Mouse (Mus musculus): ENCODE measurements at regions not wholly inside any gene's neighbourhood (a gene's known extent, or its start where the extent isn't known, plus 50 kb on each side); places are given as distances from the start of the nearest gene placed in this dataset.
"Not testable (repeated sequence)": the region's sequence is repeated elsewhere in the genome, so short reads cannot be mapped to it uniquely, and the experiment has no call there.

DNA sequence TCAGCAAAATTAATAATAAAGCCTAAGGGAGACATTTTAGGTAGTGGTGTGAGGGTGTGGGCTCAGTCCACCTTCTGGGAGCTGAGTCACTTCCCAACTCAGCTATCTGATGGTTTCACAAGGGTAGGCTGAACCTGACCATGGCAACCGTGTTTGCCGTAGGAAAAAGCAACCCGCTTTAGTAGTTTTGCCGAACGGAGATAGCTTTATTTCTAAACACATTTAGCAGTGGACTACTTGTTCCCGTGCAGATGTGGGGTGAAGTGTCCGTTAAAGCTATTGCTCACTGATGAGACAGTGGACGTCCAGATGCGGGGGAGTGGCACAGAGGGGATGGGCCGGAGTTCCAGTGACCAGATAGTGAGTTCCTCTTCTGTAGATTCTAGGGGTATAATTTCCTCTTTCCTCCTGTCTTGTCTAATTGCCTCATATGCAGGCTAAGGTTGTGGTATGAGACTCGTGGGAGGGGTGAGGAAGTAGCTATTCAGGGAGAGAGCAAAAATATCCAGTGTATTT lies 89.7 kb downstream of the Cd24a start:
- no peak for TF ChIP-seq CTCF (IDR thresholded peaks at IDR 0.05)
- Histone ChIP-seq H3K27me3 (ENCODE audit: insufficient read depth, low read length) (no peaks in the 10 kb centered on the region), H3K27ac (ENCODE audit: low read depth, low read length) (no peak overlapping the region), H3K36me3 (ENCODE audit: insufficient read depth, low read length) (no peaks in the 10 kb centered on the region), H3K9ac (replicated peaks; ENCODE audit: low read length, poor library complexity, severe bottlenecking) (no peak overlapping the region), H3K4me1 (ENCODE audit: insufficient read depth, low read length) (no peaks in the 10 kb centered on the region), H3K9me3 (ENCODE audit: low read length) (no peaks in the 10 kb centered on the region), H3K4me2 (ENCODE audit: low read depth, low read length, poor library complexity, severe bottlenecking) (no peak overlapping the region), H3K4me3 (ENCODE audit: low read depth, low read length) (no peak overlapping the region)
- ATAC-seq (ENCODE audit: low FRiP score) = no peak
- DNase-seq (ENCODE audit: low spot score) = no peak
- 85% methylated on average over 11 of the region's 11 CpGs for WGBS

DNA sequence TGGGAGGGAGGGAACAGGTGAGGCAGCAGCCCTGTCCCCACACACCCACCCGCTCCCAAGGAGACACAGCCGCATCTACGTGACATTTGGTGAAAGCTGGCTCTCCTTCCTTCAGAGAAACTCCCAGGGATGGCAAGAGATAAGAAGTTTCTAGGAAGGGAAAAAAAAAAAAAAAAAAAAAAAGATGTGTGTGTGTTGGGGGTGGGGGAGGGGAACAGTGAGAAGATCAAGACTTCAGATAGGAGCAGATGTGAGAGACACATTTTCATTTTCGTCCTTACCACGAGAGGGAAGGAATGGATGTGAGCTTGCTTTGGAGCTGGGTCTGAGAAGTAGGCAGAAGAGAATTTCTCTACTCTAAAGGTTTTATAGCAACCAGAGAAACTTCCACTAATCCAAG lies 91.4 kb downstream of the Cd24a start:
- H3K9me3 ChIP-seq (ENCODE audit: low read length) = no peaks in the 10 kb centered on the region
- TF ChIP-seq CTCF (IDR thresholded peaks at IDR 0.05) = no peak
- no peak overlapping the region for H3K27ac ChIP-seq (ENCODE audit: low read depth, low read length)
- H3K27me3 ChIP-seq (ENCODE audit: insufficient read depth, low read length) = no peaks in the 10 kb centered on the region
- no peak overlapping the region for H3K4me3 ChIP-seq (ENCODE audit: low read depth, low read length)
- no peak for ATAC-seq (ENCODE audit: low FRiP score)
- no peaks in the 10 kb centered on the region for H3K4me1 ChIP-seq (ENCODE audit: insufficient read depth, low read length)
- no peaks in the 10 kb centered on the region for H3K36me3 ChIP-seq (ENCODE audit: insufficient read depth, low read length)
- H3K9ac ChIP-seq (replicated peaks; ENCODE audit: low read length, poor library complexity, severe bottlenecking) = no peak overlapping the region
- no peak for DNase-seq (ENCODE audit: low spot score)
- 84% methylated on average over 5 of the region's 5 CpGs for WGBS
- no peak overlapping the region for H3K4me2 ChIP-seq (ENCODE audit: low read depth, low read length, poor library complexity, severe bottlenecking)

DNA sequence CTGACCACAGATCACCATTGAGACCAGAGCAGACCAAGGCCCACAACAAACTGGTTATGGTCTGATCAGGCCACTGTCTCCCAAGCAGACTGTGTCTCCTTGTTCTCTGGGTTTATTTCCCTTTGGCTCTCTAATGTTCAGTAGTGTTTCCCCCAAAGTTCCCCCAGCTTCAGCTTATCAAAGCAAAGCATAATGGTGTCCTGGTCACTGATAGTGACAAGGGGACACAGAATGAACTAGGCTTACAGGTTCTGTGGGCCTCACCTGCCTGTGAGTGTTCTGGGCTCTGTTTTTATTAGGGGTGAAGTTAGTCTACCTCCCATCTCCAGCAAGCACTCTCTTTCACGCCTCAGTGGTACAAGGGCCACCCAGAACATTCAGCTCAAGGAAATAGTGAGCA lies 92.7 kb downstream of the Cd24a start:
- ATAC-seq (ENCODE audit: low FRiP score) (no peak), DNase-seq (ENCODE audit: low spot score) (no peak)
- H3K4me3 ChIP-seq (ENCODE audit: low read depth, low read length) = no peak overlapping the region
- no peak overlapping the region for H3K27ac ChIP-seq (ENCODE audit: low read depth, low read length)
- H3K36me3 ChIP-seq (ENCODE audit: insufficient read depth, low read length) = no peaks in the 10 kb centered on the region
- no peak overlapping the region for H3K9ac ChIP-seq (replicated peaks; ENCODE audit: low read length, poor library complexity, severe bottlenecking)
- H3K9me3 ChIP-seq (ENCODE audit: low read length) = no peaks in the 10 kb centered on the region
- H3K4me2 ChIP-seq (ENCODE audit: low read depth, low read length, poor library complexity, severe bottlenecking) = no peak overlapping the region
- no peaks in the 10 kb centered on the region for H3K4me1 ChIP-seq (ENCODE audit: insufficient read depth, low read length)
- 81% methylated on average over 1 of the region's 1 CpGs for WGBS
- H3K27me3 ChIP-seq (ENCODE audit: insufficient read depth, low read length) = no peaks in the 10 kb centered on the region
- TF ChIP-seq CTCF (IDR thresholded peaks at IDR 0.05) = no peak

DNA sequence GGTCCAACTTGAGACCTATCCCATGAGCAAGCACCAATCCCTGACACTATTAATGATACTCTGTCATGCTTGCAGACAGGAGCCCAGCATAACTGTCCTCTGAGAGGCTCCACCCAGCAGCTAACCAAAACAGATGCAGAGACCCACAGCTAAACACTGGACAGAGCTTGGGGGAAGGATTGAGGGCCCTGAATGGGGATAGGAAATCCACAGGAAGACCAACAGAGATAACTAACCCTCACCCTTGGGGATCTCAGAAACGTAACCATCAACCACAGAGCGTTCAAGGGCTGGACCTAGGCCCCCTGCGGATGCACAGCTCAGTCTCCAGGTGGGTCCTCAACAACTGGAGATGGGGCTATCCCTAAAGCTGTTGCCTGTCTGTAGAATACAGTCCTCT lies 93.7 kb downstream of the Cd24a start:
- 86% methylated on average over 3 of the region's 3 CpGs for WGBS
- no peak overlapping the region for H3K4me2 ChIP-seq (ENCODE audit: low read depth, low read length, poor library complexity, severe bottlenecking)
- no peak overlapping the region for H3K4me3 ChIP-seq (ENCODE audit: low read depth, low read length)
- H3K36me3 ChIP-seq (ENCODE audit: insufficient read depth, low read length) = no peaks in the 10 kb centered on the region
- H3K9me3 ChIP-seq (ENCODE audit: low read length) = no peaks in the 10 kb centered on the region
- no peak overlapping the region for H3K9ac ChIP-seq (replicated peaks; ENCODE audit: low read length, poor library complexity, severe bottlenecking)
- H3K27me3 ChIP-seq (ENCODE audit: insufficient read depth, low read length) = no peaks in the 10 kb centered on the region
- ATAC-seq (ENCODE audit: low FRiP score) (no peak), DNase-seq (ENCODE audit: low spot score) (no peak)
- H3K4me1 ChIP-seq (ENCODE audit: insufficient read depth, low read length) = no peaks in the 10 kb centered on the region
- H3K27ac ChIP-seq (ENCODE audit: low read depth, low read length) = no peak overlapping the region
- no peak for TF ChIP-seq CTCF (IDR thresholded peaks at IDR 0.05)

DNA sequence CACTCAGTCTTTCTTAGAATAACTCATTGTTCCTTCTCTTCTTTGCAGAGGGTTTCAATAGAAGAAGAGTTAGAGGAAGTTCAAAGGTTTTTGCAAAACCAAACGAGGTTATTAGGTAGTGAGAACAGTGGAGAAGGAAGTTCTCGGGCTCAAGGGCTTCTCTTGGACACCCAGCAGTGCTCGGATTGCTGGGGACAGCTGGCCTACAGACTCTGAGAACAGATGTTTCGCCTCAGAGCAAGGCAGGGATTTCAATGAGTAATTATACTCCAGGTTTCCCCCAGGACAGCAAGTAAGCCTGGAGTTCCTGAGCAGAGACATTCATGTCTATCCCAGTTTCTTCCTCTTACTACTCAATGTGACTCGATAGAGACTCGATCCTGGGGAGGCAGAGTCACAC lies 94.4 kb downstream of the Cd24a start:
- H3K4me2 ChIP-seq (ENCODE audit: low read depth, low read length, poor library complexity, severe bottlenecking) = no peak overlapping the region
- no peak overlapping the region for H3K27ac ChIP-seq (ENCODE audit: low read depth, low read length)
- no peak overlapping the region for H3K9ac ChIP-seq (replicated peaks; ENCODE audit: low read length, poor library complexity, severe bottlenecking)
- DNase-seq (ENCODE audit: low spot score) (no peak), ATAC-seq (ENCODE audit: low FRiP score) (no peak)
- H3K9me3 ChIP-seq (ENCODE audit: low read length) = no peaks in the 10 kb centered on the region
- TF ChIP-seq CTCF (IDR thresholded peaks at IDR 0.05) = no peak
- H3K4me1 ChIP-seq (ENCODE audit: insufficient read depth, low read length) = no peaks in the 10 kb centered on the region
- no peaks in the 10 kb centered on the region for H3K36me3 ChIP-seq (ENCODE audit: insufficient read depth, low read length)
- no peaks in the 10 kb centered on the region for H3K27me3 ChIP-seq (ENCODE audit: insufficient read depth, low read length)
- no peak overlapping the region for H3K4me3 ChIP-seq (ENCODE audit: low read depth, low read length)
- WGBS = 66% methylated on average over 6 of the region's 6 CpGs

DNA sequence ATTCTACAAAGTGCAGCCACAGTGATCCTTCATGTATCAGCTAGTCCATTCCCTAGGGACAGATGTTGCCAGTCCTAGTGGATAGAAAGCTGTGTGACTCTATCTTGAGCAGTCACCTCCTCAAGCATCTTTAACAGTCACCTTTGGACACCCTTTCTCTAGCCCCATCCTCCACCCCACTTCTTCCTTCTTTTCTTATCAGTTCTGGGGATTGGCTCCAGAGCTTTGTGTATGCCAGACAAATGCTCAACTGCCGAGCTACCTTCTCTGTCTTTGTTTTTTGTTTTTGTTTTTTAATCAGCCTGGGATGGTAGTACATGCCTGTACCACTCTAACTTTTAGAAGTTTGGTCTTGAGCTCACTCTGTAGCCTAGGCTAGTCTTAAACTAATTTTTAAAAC lies 96.7 kb downstream of the Cd24a start:
- no peak for TF ChIP-seq CTCF (IDR thresholded peaks at IDR 0.05)

DNA sequence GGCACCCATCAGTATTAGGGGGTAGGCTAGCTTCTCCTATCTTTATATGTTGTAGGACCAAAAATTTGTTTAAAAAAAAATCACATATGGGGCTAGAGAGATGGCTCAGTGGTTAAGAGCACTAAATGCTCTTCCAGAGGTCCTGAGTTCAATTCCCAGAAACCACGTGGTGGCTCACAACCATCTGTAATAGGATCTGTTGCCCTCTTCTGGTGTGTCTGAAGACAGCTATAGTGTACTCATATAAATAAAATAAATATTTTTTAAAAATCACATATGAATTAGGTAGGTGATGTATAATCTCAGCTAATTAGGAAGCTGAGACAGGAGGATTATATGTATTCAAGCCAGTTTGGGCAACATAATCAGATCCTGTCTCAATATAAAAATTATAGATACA lies 97.4 kb downstream of the Cd24a start:
- H3K4me1 ChIP-seq (ENCODE audit: insufficient read depth, low read length); H3K9me3 ChIP-seq (ENCODE audit: low read length); H3K36me3 ChIP-seq (ENCODE audit: insufficient read depth, low read length); DNase-seq (ENCODE audit: low spot score); H3K4me3 ChIP-seq (ENCODE audit: low read depth, low read length); H3K27ac ChIP-seq (ENCODE audit: low read depth, low read length); H3K9ac ChIP-seq (replicated peaks; ENCODE audit: low read length, poor library complexity, severe bottlenecking); ATAC-seq (ENCODE audit: low FRiP score); H3K4me2 ChIP-seq (ENCODE audit: low read depth, low read length, poor library complexity, severe bottlenecking); H3K27me3 ChIP-seq (ENCODE audit: insufficient read depth, low read length): not testable (repeated sequence)
- WGBS = 76% methylated on average over 1 of the region's 1 CpGs

More for the DNA sequence above, 96.7 kb downstream of the Cd24a start:
- Histone ChIP-seq H3K27me3 (ENCODE audit: insufficient read depth, low read length) (no peaks in the 10 kb centered on the region), H3K4me1 (ENCODE audit: insufficient read depth, low read length) (no peaks in the 10 kb centered on the region), H3K4me2 (ENCODE audit: low read depth, low read length, poor library complexity, severe bottlenecking) (no peak overlapping the region), H3K36me3 (ENCODE audit: insufficient read depth, low read length) (no peaks in the 10 kb centered on the region), H3K4me3 (ENCODE audit: low read depth, low read length) (no peak overlapping the region), H3K9ac (replicated peaks; ENCODE audit: low read length, poor library complexity, severe bottlenecking) (no peak overlapping the region), H3K27ac (ENCODE audit: low read depth, low read length) (no peak overlapping the region), H3K9me3 (ENCODE audit: low read length) (no peaks in the 10 kb centered on the region)
- WGBS = 81% methylated on average over 1 of the region's 1 CpGs
- DNase-seq (ENCODE audit: low spot score) = no peak
- ATAC-seq (ENCODE audit: low FRiP score) = no peak

Measured in midbrain, postnatal 0 days (tissue).